Mouse (Mus musculus) hindbrain, postnatal 0 days (tissue): ENCODE data around the gene Cd72. TPM values are rescaled to one million over a fixed set of nuclear protein-coding genes. Genes with fewer than 3 reads are reported as not detected.
"Not testable (repeated sequence)": the region's sequence is repeated elsewhere in the genome, so short reads cannot be mapped to it uniquely, and the experiment has no call there.

ENCODE experiments used
- ATAC-seq: fragments of 200-750 bp; cut with Nextera tagmentation; 2 replicates; pipeline ENCODE4 v1.8.0; 2017; ENCODE audit warnings: mild to moderate bottlenecking, moderate TSS enrichment, moderate library complexity
- DNase-seq: peaks from one replicate; pipeline ENCODE4 v3.0.0-alpha.2; 2015; ENCODE audit warnings: low spot score
- H3K27ac ChIP-seq: fragments of 300-500 bp; sonication (generic); 2 replicates; pipeline ENCODE4 v1.5.1; 2014; ENCODE audit warnings: mild to moderate bottlenecking
- H3K27me3 ChIP-seq: fragments of 300-500 bp; sonication (generic); 2 replicates; pipeline ENCODE4 v1.6.1; 2014; ENCODE audit warnings: low read length, mixed read lengths; ENCODE audit not compliant: insufficient read depth
- H3K36me3 ChIP-seq: fragments of 300-500 bp; sonication (generic); 2 replicates; pipeline ENCODE4 v1.6.1; 2014; ENCODE audit warnings: low read length, mixed read lengths; ENCODE audit not compliant: insufficient read depth
- H3K4me1 ChIP-seq: fragments of 300-500 bp; sonication (generic); 2 replicates; pipeline ENCODE4 v1.6.1; 2014; ENCODE audit warnings: antibody characterized with exemption, low read length, mixed read lengths; ENCODE audit not compliant: insufficient read depth
- H3K4me2 ChIP-seq: fragments of 300-500 bp; sonication (generic); 2 replicates; pipeline ENCODE4 v1.6.1; 2014; ENCODE audit warnings: low read depth, mild to moderate bottlenecking, low read length, moderate library complexity, mixed read lengths
- H3K4me3 ChIP-seq: fragments of 300-500 bp; sonication (generic); 2 replicates; pipeline ENCODE4 v1.5.1; 2014; ENCODE audit warnings: low read length
- H3K9ac ChIP-seq: fragments of 300-500 bp; sonication (generic); replicated peaks from 2 replicates; pipeline ENCODE4 v1.6.1; 2014; ENCODE audit warnings: mild to moderate bottlenecking, low read length, moderate library complexity, mixed read lengths
- H3K9me3 ChIP-seq: fragments of 300-500 bp; sonication (generic); 2 replicates; pipeline ENCODE4 v1.6.1; 2016; ENCODE audit warnings: low read length, mixed read lengths
- CTCF ChIP-seq: IDR thresholded peaks from 2 replicates; pipeline ENCODE4 v1.5.1; 2016; ENCODE audit warnings: antibody characterized with exemption, control low read depth, low read depth
- WGBS: fragments of 180-500 bp; shearing (Covaris S2); extraction: QIAGEN DNeasy Blood & Tissue Kit; methylation state at CpG from one replicate; pipeline ENCODE4 v1.1.7; 2014; 5-methylcytosine and 5-hydroxymethylcytosine counted together
- polyA plus RNA-seq: library from polyadenylated mRNA; unstranded; fragments of >200 nt; fragmentation: Nextera tagmentation; extraction: Ambion mirVana; gene quantifications from 2 replicates; pipeline ENCODE4 v1.2.1, GENCODE M21; 2015
- total RNA-seq: library from RNA; depleted of rRNA; stranded (reverse); fragments of >200 nt; gene quantifications from 2 replicates; pipeline ENCODE4 v1.2.3, GENCODE M21; 2014

Cd72 gene
- total and polyA plus RNA-seq, 2 experiments from 2014 or later: 4.7 TPM; not detected in 1

DNA sequence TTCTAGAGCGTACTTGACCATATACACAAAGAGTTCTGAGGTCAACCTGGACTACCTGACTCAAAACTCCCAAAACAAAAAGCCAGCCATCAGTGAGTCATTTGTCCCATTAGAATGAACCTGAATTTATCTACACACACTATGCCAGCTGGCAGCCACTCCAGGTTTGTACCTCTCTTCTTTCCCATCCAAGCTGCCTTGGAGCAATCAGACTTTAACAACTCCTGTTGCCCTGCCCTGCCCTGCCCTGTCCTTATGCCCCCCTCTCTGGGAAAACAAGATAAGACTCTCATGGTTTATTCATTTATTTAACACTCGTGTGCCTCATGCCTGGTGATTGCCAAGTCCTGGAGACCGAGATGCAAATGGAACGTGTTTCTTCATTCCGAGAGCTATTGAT, 36.4 kb upstream of the Cd72 start:
- DNase-seq (no peak), ATAC-seq (no peak)
- Histone ChIP-seq H3K9ac (no peak overlapping the region), H3K36me3 (no peaks in the 10 kb centered on the region; the same call in 1 of the 2 replicates), H3K4me2 (no peak overlapping the region), H3K4me1 (peaks cover 4% of the 10 kb centered on the region), H3K9me3 (no peaks in the 10 kb centered on the region), H3K27me3 (no peaks in the 10 kb centered on the region), H3K4me3 (no peak overlapping the region), H3K27ac (no peak overlapping the region)
- TF ChIP-seq CTCF: no peak
- 89% methylated on average over 5 of the region's 5 CpGs for WGBS

DNA sequence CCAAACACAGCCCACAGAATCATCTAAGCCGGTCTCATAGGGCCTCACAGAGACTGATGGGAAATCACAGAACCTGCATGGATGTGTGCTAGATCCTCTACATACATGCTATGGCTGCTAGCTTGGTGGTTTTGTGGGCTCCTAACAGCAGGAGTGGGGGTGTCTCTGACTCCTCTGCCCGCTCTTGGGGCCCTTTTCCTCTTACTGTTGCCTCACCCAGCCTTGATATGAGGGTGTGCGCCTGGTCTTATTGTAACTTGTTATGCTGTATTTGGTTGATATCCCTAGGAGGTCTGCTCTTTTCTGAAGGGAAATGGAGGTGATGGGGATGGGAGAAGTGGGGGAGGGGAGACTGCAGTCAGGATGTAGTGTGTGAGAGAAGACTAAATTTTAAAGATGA, 35.2 kb upstream of the Cd72 start:
- 100% methylated on average over 3 of the region's 3 CpGs for WGBS
- H3K4me1 ChIP-seq: peaks cover 4% of the 10 kb centered on the region
- no peak overlapping the region for H3K9ac ChIP-seq
- no peaks in the 10 kb centered on the region for H3K27me3 ChIP-seq
- H3K36me3 ChIP-seq: no peaks in the 10 kb centered on the region
- no peak for DNase-seq
- no peak overlapping the region for H3K27ac ChIP-seq
- no peaks in the 10 kb centered on the region for H3K9me3 ChIP-seq
- H3K4me2 ChIP-seq: no peak overlapping the region
- no peak overlapping the region for H3K4me3 ChIP-seq
- no peak for TF ChIP-seq CTCF
- no peak for ATAC-seq

DNA sequence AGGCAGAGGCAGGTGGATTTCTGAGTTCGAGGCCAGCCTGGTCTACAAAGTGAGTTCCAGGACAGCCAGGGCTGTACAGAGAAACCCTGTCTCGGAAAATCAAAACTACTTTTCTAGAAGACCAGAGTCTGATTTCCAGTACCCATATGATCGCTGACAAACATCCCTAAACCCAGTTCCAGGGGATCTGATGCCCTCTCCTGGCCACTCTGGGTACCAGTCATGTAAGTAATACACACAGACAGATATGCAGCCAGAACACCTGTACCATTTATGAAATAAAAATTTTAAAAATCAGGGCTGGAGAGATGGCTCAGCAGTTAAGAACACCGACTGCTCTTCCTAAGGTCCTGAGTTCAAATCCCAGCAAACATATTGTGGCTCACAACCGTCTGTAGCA, 31.2 kb upstream of the Cd72 start:
- H3K36me3 ChIP-seq, H3K9me3 ChIP-seq, H3K4me2 ChIP-seq, H3K9ac ChIP-seq, H3K4me3 ChIP-seq, ATAC-seq, H3K27ac ChIP-seq, H3K27me3 ChIP-seq, H3K4me1 ChIP-seq, DNase-seq: not testable (repeated sequence)
- WGBS: 83% methylated on average over 5 of the region's 5 CpGs
- TF ChIP-seq CTCF: 0 out of 2 replicates have a peak, but pooled peaks have one; percentile 9

GRCm38 (mm10) chr4:43483535-43484091, 29.2 kb upstream of the Cd72 start, which contains the start of gene Sit1:
Gene Sit1 (minus strand): TSS chr4:43483734.
- no peak for ATAC-seq
- WGBS: 64% methylated on average over 12 of the region's 12 CpGs
- H3K27ac ChIP-seq: no peak within 1 kb of the TSS

DNA sequence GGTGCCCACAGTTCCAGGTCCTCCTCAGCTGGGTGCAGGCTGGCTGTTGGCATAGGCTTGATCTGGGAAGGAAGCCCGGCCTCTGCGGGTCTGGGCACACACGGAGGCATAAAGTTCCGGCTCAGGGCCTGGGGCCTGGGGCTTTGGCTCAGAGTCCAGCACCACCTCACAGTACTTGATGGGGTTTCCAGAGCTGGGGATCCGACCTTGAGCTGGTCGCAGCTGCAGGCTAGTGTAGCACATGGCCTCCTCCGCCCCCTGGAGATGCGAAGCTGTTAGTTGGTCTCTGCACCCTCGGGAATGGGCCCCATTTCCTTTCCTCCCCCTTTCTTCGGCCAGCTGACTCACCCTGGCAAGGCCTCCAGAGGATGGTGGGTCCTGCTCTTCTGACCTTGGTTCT, 28.2 kb upstream of the Cd72 start:
- Histone ChIP-seq H3K9ac (no peak overlapping the region), H3K4me2 (no peak overlapping the region), H3K36me3 (no peaks in the 10 kb centered on the region), H3K4me1 (0 out of 2 replicates have a peak, but pooled peaks cover 3% of the 10 kb centered on the region), H3K27me3 (no peaks in the 10 kb centered on the region), H3K4me3 (no peak overlapping the region), H3K9me3 (no peaks in the 10 kb centered on the region), H3K27ac (no peak overlapping the region)
- DNase-seq (no peak), ATAC-seq (no peak)
- 64% methylated on average over 10 of the region's 10 CpGs for WGBS
- TF ChIP-seq CTCF: no peak

More at GRCm38 (mm10) chr4:43483535-43484091, 29.2 kb upstream of the Cd72 start, which contains the start of gene Sit1:
- H3K36me3 ChIP-seq: no peaks in the 10 kb centered on the region
- no peaks in the 10 kb centered on the region for H3K4me1 ChIP-seq
- no peaks in the 10 kb centered on the region for H3K9me3 ChIP-seq
- TF ChIP-seq CTCF: no peak
- DNase-seq: no peak
- no peak within 1 kb of the TSS for H3K9ac ChIP-seq
- no peak within 1 kb of the TSS for H3K4me3 ChIP-seq
- H3K27me3 ChIP-seq: no peaks in the 10 kb centered on the region
- no peak within 1 kb of the TSS for H3K4me2 ChIP-seq

- DNase-seq (no peak), ATAC-seq (no peak)
- Histone ChIP-seq H3K27ac (no peak overlapping the region), H3K4me2 (no peak overlapping the region), H3K4me3 (no peak overlapping the region), H3K9ac (no peak overlapping the region), H3K4me1 (0 out of 2 replicates have a peak, but pooled peaks cover 3% of the 10 kb centered on the region), H3K27me3 (no peaks in the 10 kb centered on the region), H3K9me3 (no peaks in the 10 kb centered on the region), H3K36me3 (no peaks in the 10 kb centered on the region)
- 76% methylated on average over 7 of the region's 7 CpGs for WGBS
- TF ChIP-seq CTCF: no peak
Measured at GRCm38 (mm10) chr4:43481894-43482456, 27.5 kb upstream of the Cd72 start.

DNA sequence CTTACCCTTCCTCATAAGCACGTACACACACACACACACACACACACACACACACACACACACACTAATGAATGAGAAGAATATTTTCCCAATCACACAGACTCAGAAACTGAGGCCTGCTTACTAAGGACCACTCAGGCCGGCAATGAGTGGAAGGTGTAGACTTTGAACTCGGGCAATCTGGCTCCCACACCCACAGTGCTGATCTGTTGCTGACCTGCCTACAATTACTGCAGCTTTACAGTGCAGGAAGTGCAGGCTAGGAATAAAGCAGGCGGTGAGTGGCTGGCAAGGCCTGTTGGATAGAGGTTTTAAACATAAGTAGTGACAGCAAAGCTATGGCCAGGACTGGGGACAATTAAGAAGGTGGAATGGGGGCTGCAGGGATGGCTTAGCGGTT, 26.6 kb upstream of the Cd72 start:
- DNase-seq: no peak
- Histone ChIP-seq H3K9me3 (no peaks in the 10 kb centered on the region), H3K27me3 (no peaks in the 10 kb centered on the region), H3K9ac (no peak overlapping the region), H3K36me3 (no peaks in the 10 kb centered on the region), H3K4me3 (no peak overlapping the region), H3K4me2 (no peak overlapping the region), H3K4me1 (0 out of 2 replicates have a peak, but pooled peaks cover 3% of the 10 kb centered on the region), H3K27ac (no peak overlapping the region)
- ATAC-seq: no peak
- no peak for TF ChIP-seq CTCF
- WGBS: 90% methylated on average over 5 of the region's 5 CpGs
